Mouse (Mus musculus): ENCODE results near the gene Hipk4. TPM values are rescaled to one million over a fixed set of nuclear protein-coding genes. Genes with fewer than 3 reads are reported as not detected.
A peak's percentile ranks its signal among the peaks of the same experiment; 100 is the strongest.

Hipk4 gene
- total RNA-seq, 2 experiments from 2014 or later, result 0.18 TPM; not detected in 1

DNA sequence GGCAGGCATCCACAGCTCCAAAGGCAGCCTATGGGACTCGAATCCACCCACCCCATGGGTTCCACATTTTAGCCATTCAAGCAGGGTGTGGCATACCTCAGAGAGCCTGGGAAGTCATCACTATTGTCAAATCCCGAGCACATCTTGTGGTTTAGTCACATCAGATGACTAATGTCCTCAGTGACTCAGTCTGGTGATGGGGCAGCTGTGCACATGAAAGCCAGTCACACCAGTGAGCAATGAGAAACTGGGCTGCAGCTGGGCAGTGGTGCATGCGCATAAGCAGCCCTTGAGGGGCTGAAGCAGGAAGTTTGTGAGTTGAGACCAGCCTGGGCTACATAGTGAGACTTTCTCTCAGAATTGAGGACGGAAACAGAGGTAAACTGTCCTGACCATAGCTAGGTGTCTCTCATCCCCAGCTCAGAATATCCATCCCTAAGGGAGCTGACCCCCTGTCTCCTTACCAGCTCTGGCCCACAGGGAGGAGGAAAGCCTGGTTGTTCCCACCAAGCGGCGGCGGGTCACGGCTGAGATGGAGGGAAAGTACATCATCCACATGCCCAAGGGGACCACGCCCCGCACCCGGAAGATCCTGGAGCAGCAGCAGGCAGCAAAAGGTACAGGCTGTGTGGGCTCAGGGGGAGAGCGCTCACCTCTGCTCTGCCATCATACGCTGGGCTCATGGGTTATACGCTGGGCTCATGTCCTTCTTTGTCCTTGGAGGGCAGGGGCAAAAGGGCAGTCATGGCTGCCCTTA lies 51.2 kb downstream of the Hipk4 start:
- DNase-seq (ENCODE audit: low spot score in 2 of 2), result peak in 1 of 2 experiments; percentile 24
- intact Hi-C loops (cut with DNase I), result no loop called here

DNA sequence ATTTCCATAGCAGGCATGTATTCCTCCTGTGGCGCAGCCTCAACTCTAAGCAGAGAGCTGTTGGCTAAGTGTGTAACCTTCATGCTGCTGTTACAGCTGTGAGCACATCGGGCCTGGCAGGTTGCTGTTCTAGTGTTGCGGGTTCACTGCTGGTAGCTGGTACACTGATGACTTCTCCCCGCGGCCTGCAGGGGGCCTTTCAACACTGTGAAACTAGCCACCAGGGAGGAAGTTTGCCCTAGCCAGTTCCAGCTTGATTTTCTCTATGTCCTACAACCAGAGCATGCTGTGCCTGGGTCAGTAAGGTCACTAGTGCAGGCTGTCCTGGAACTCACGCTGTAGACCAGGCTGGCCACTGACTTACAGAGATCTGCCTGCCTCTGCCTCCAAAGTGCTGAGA lies 53.8 kb downstream of the Hipk4 start:
- DNase-seq (ENCODE audit: low spot score in 2 of 2), result no peak
- intact Hi-C loops (cut with DNase I), result no loop called here

DNA sequence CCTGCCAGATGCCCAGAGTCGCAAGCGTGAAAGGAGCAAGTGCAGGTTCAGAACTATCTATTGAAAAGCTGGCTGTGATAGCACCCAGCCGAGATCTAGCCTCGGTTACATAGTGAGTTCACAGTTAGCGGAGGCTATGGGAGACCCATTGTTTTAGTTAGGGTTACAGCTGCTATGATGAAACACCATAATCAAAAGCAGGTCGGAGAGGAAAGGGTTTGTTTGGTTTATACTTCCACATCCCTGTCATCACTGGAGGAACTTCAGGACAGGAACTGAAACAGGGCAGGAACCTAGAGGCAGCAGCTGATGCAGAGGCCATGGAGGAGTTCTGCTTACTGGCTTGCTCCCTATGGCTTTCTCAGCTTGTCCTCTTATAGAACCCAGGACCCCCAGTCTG lies 54.5 kb downstream of the Hipk4 start:
- intact Hi-C loops (cut with DNase I), result no loop called here
- no peak for DNase-seq (ENCODE audit: low spot score in 2 of 2)

DNA sequence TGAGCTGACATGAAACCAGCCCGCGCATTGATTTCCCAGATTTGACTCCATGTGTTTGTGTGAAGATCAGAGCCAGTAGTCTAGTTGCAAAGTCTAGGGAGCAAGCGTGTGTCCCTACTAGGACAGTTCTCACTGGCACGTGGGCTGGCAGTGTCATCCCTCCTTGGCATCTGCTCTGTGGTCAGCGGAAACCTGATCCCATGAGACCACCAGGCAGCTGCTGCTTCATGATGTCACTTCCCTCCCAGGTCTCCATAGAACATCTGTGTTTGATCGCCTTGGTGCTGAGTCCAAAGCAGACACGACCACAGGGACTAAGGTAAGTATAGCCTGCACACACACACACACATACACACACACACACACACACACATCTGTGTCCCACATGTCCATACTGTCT lies 55.4 kb downstream of the Hipk4 start:
- intact Hi-C loops (cut with DNase I), result no loop called here
- DNase-seq (ENCODE audit: low spot score in 2 of 2), result no peak

DNA sequence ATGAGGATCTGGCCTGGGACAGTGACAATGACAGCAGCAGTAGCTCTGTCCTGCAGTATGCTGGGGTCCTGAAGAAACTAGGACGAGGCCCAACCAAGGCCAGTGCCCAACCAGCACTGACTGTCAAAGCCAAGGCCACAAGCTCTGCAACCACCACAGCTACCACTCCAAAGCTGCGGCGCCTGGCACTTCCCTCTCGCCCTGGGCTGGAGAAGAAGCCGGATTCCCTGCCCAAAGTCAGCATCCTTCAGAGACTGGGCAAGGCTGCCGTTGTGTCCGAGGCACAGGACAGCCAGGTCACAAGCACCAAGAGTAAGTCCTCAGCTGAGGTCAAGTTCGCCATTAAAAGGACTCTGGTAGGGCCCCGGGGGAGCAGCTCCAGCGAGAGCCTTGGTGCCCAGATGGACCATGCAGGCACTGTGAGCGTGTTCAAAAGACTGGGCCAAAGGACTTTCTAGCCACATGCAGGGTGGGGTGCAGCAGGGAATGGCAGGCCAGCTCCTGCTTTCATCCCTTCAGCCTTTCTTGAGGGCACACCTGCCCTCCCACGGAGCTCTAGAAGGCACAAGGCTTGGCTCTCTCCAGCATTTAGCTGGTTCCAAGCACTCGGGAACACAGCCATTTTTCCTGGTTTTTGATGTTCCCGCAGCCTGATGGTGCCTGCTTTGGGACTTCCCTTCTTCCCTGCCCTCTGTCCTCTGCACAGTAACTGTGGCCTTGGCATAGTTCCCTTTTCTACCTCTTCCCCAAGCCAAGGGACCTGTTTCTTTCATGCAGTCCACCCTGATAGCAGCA lies 57.5 kb downstream of the Hipk4 start:
- intact Hi-C loops (cut with DNase I), result no loop called here
- DNase-seq (ENCODE audit: low spot score in 2 of 2), result no peak

Other genes with a start within 250 kb of the Hipk4 start
- gene Ltbp4, start 185.6 kb upstream of the Hipk4 start, total RNA-seq (2021), result 10 to 100 TPM; 46.7 to 50.4 TPM
- 10 to 100 TPM; 21.7 to 31.2 TPM for gene Shkbp1, start 167.2 kb upstream of the Hipk4 start, total RNA-seq (2021)
- not detected for gene Gm20479, start 165.8 kb upstream of the Hipk4 start, total RNA-seq (2021)
- gene Sptbn4, start 75.6 kb upstream of the Hipk4 start, total RNA-seq (2021), result 100 to 1,000 TPM; 132 to 139 TPM
- gene Blvrb, start 75.3 kb upstream of the Hipk4 start, total RNA-seq (2021), result 10 to 100 TPM; 12.0 to 15.9 TPM
- gene Sertad3, start 49.5 kb upstream of the Hipk4 start, total RNA-seq (2021), result 1 to 10 TPM; 2.8 to 4.6 TPM
- gene Sertad1, start 36.4 kb upstream of the Hipk4 start, total RNA-seq (2021), result 10 to 100 TPM; 16.1 to 16.8 TPM
- gene Prx, start 23.9 kb upstream of the Hipk4 start, total RNA-seq (2021), result under 1 TPM; 0.32 to 0.62 TPM
- 100 to 1,000 TPM; 877 to 885 TPM for gene Pld3, start 30.0 kb downstream of the Hipk4 start, total RNA-seq (2021)
- gene 2310022A10Rik, start 30.0 kb downstream of the Hipk4 start, total RNA-seq (2021), result 10 to 100 TPM; 26.4 to 27.8 TPM
- gene Akt2, start 68.3 kb downstream of the Hipk4 start, total RNA-seq (2021), result 100 to 1,000 TPM; 123 to 139 TPM
- 100 to 1,000 TPM; 137 to 140 TPM for gene Ttc9b, start 130.6 kb downstream of the Hipk4 start, total RNA-seq (2021)
- 100 to 1,000 TPM; 225 to 229 TPM for gene Map3k10, start 151.3 kb downstream of the Hipk4 start, total RNA-seq (2021)
- 10 to 100 TPM in 1 of 2 experiments, 1 to 10 TPM in 1; 9.4 to 10.5 TPM for gene Zfp607b, start 166.1 kb downstream of the Hipk4 start, total RNA-seq (2021)
- 10 to 100 TPM; 32.7 to 36.0 TPM for gene Zfp60, start 208.1 kb downstream of the Hipk4 start, total RNA-seq (2021)